Mouse (Mus musculus): ENCODE results near the gene Usp36. TPM values are rescaled to one million over a fixed set of nuclear protein-coding genes. Genes with fewer than 3 reads are reported as not detected.

The Usp36 gene
- polyA plus RNA-seq, 1 experiment, result 10.4 TPM

GRCm38 (mm10) chr11:118254159-118254951, 35.7 kb downstream of the Usp36 start:
- WGBS, result 15% methylated on average over 15 of the region's 15 CpGs
- peak; percentile 51 for DNase-seq (ENCODE audit: low read depth, low spot score)

- DNase-seq (ENCODE audit: low read depth, low spot score), result no peak
- WGBS, result 68% methylated on average over 7 of the region's 7 CpGs
Measured at GRCm38 (mm10) chr11:118253447-118254158, 36.4 kb downstream of the Usp36 start.

- WGBS, result 2% methylated on average over 5 of the region's 5 CpGs
- DNase-seq (ENCODE audit: low read depth, low spot score), result peak; percentile 33
Measured at GRCm38 (mm10) chr11:118249012-118249383, 41.0 kb downstream of the Usp36 start.

- peak; percentile 99 for DNase-seq (ENCODE audit: low read depth, low spot score)
- under 1% methylated on average over 85 of the region's 86 CpGs for WGBS
Measured at GRCm38 (mm10) chr11:118248150-118249011, 41.7 kb downstream of the Usp36 start, which contains the start of gene Cyth1. TSS of gene Cyth1 (minus strand) at chr11:118248592.

- DNase-seq (ENCODE audit: low read depth, low spot score), result peak; percentile 52
- WGBS, result 1% methylated on average over 43 of the region's 43 CpGs
Measured at GRCm38 (mm10) chr11:118247359-118248095, 42.5 kb downstream of the Usp36 start.

GRCm38 (mm10) chr11:118246724-118247123, 43.3 kb downstream of the Usp36 start:
- DNase-seq (ENCODE audit: low read depth, low spot score), result peak; percentile 35
- 26% methylated on average over 5 of the region's 5 CpGs for whole genome bisulfite sequencing

- no peak for DNase-seq (ENCODE audit: low read depth, low spot score)
- 90% methylated on average over 2 of the region's 2 CpGs for WGBS
Measured at GRCm38 (mm10) chr11:118245130-118245529, 44.9 kb downstream of the Usp36 start.

GRCm38 (mm10) chr11:118243627-118244261, 46.3 kb downstream of the Usp36 start:
- no peak for DNase-seq (ENCODE audit: low read depth, low spot score)
- 88% methylated on average over 6 of the region's 6 CpGs for WGBS

GRCm38 (mm10) chr11:118242506-118242905, 47.5 kb downstream of the Usp36 start:
- no peak for DNase-seq (ENCODE audit: low read depth, low spot score)
- WGBS, result 52% methylated on average over 4 of the region's 4 CpGs

GRCm38 (mm10) chr11:118240388-118240787, 49.7 kb downstream of the Usp36 start:
- DNase-seq (ENCODE audit: low read depth, low spot score), result no peak
- WGBS, result 48% methylated on average over 4 of the region's 4 CpGs

- no peak for DNase-seq (ENCODE audit: low read depth, low spot score)
- 72% methylated on average over 14 of the region's 14 CpGs for WGBS
Measured at GRCm38 (mm10) chr11:118239281-118240198, 50.5 kb downstream of the Usp36 start.

- no peak for DNase-seq (ENCODE audit: low read depth, low spot score)
- WGBS, result 60% methylated on average over 6 of the region's 6 CpGs
Measured at GRCm38 (mm10) chr11:118236520-118237190, 53.4 kb downstream of the Usp36 start.

GRCm38 (mm10) chr11:118234929-118235328, 55.1 kb downstream of the Usp36 start:
- DNase-seq (ENCODE audit: low read depth, low spot score), result no peak
- WGBS, result 77% methylated on average over 7 of the region's 7 CpGs

GRCm38 (mm10) chr11:118234500-118234899, 55.5 kb downstream of the Usp36 start:
- no peak for DNase-seq (ENCODE audit: low read depth, low spot score)
- 71% methylated on average over 6 of the region's 6 CpGs for WGBS

- WGBS, result 34% methylated on average over 3 of the region's 3 CpGs
- no peak for DNase-seq (ENCODE audit: low read depth, low spot score)
Measured at GRCm38 (mm10) chr11:118233924-118234323, 56.1 kb downstream of the Usp36 start.

GRCm38 (mm10) chr11:118232314-118232831, 57.7 kb downstream of the Usp36 start:
- 39% methylated on average over 7 of the region's 7 CpGs for WGBS
- DNase-seq (ENCODE audit: low read depth, low spot score), result no peak

- WGBS, result 82% methylated on average over 5 of the region's 5 CpGs
- DNase-seq (ENCODE audit: low read depth, low spot score), result no peak
Measured at GRCm38 (mm10) chr11:118229941-118230340, 60.1 kb downstream of the Usp36 start.
